Mouse (Mus musculus) heart, embryonic 11.5 days (tissue): ENCODE results near the gene Lpcat3. TPM values are rescaled to one million over a fixed set of nuclear protein-coding genes. Genes with fewer than 3 reads are reported as not detected.
A peak's percentile ranks its signal among the peaks of the same experiment; 100 is the strongest.

Source experiments
- ATAC-seq: fragments of 200-750 bp; cut with Nextera tagmentation; replicated peaks from 2 replicates; pipeline ENCODE4 v1.8.0; 2017; ENCODE audit warnings: moderate library complexity; ENCODE audit not compliant: insufficient number of reproducible peaks, low FRiP score, low TSS enrichment
- H3K27ac ChIP-seq: fragments of 300-500 bp; sonication (generic); 2 replicates; pipeline ENCODE4 v1.5.1; 2014; ENCODE audit warnings: mild to moderate bottlenecking, low read depth, low read length
- H3K27me3 ChIP-seq: fragments of 300-500 bp; sonication (generic); 2 replicates; pipeline ENCODE4 v1.6.1; 2014; ENCODE audit warnings: mild to moderate bottlenecking, low read length, mixed read lengths; ENCODE audit not compliant: control insufficient read depth, insufficient read depth
- H3K36me3 ChIP-seq: fragments of 300-500 bp; sonication (generic); 2 replicates; pipeline ENCODE4 v1.6.1; 2014; ENCODE audit warnings: mild to moderate bottlenecking, low read length, moderate library complexity, mixed read lengths; ENCODE audit not compliant: control insufficient read depth, insufficient read depth
- H3K4me1 ChIP-seq: fragments of 300-500 bp; sonication (generic); 2 replicates; pipeline ENCODE4 v1.6.1; 2014; ENCODE audit warnings: low read length; ENCODE audit not compliant: control insufficient read depth, insufficient read depth
- H3K4me2 ChIP-seq: fragments of 300-500 bp; sonication (generic); 2 replicates; pipeline ENCODE4 v1.6.1; 2014; ENCODE audit warnings: mild to moderate bottlenecking, moderate library complexity
- H3K4me3 ChIP-seq: fragments of 300-500 bp; sonication (generic); 2 replicates; pipeline ENCODE4 v1.5.1; 2014; ENCODE audit warnings: low read depth, low read length
- H3K9ac ChIP-seq: fragments of 300-500 bp; sonication (generic); 2 replicates; pipeline ENCODE4 v1.6.1; 2014; ENCODE audit warnings: mild to moderate bottlenecking, low read depth, low read length, moderate library complexity
- H3K9me3 ChIP-seq: fragments of 300-500 bp; sonication (generic); replicated peaks from 2 replicates; pipeline ENCODE4 v1.6.1; 2016; ENCODE audit warnings: low read length; ENCODE audit not compliant: control insufficient read depth
- WGBS: fragments of 180-500 bp; shearing (Covaris S2); extraction: QIAGEN DNeasy Blood & Tissue Kit; methylation state at CpG from one replicate; pipeline ENCODE4 v1.1.7; 2014; ENCODE audit not compliant: insufficient replicate concordance; 5-methylcytosine and 5-hydroxymethylcytosine counted together
- polyA plus RNA-seq: library from polyadenylated mRNA; unstranded; fragments of >200 nt; fragmentation: Nextera tagmentation; extraction: Ambion mirVana; gene quantifications from 2 replicates; pipeline ENCODE4 v1.2.1, GENCODE M21; 2014

The Lpcat3 gene
- polyA plus RNA-seq, 1 experiment from 2014 or later, result 35.5 TPM

- no peak overlapping the region for H3K27ac ChIP-seq
- WGBS, result 59% methylated on average over 7 of the region's 7 CpGs
- no peaks in the 10 kb centered on the region for H3K27me3 ChIP-seq
- no peaks in the 10 kb centered on the region for H3K4me1 ChIP-seq
- ATAC-seq, result no peak
- peaks cover 27% of the 10 kb centered on the region for H3K36me3 ChIP-seq
- H3K4me3 ChIP-seq, result no peak overlapping the region
- H3K9ac ChIP-seq, result no peak overlapping the region
- no peak overlapping the region for H3K4me2 ChIP-seq
- H3K9me3 ChIP-seq, result no peaks in the 10 kb centered on the region
Measured at GRCm38 (mm10) chr6:124703789-124704188, 41.0 kb downstream of the Lpcat3 start.

- Histone ChIP-seq H3K27ac (no peak overlapping the region), H3K4me1 (no peaks in the 10 kb centered on the region), H3K4me2 (no peak overlapping the region), H3K27me3 (no peaks in the 10 kb centered on the region), H3K9ac (no peak overlapping the region), H3K9me3 (no peaks in the 10 kb centered on the region), H3K36me3 (peaks cover 27% of the 10 kb centered on the region), H3K4me3 (no peak overlapping the region)
- no peak for ATAC-seq
- WGBS, result 95% methylated on average over 2 of the region's 2 CpGs
Measured at GRCm38 (mm10) chr6:124704417-124704816, 41.6 kb downstream of the Lpcat3 start.

- ATAC-seq, result no peak
- no peak overlapping the region for H3K27ac ChIP-seq
- no peak overlapping the region for H3K4me2 ChIP-seq
- H3K4me3 ChIP-seq, result no peak overlapping the region
- no peaks in the 10 kb centered on the region for H3K27me3 ChIP-seq
- no peak overlapping the region for H3K9ac ChIP-seq
- no peaks in the 10 kb centered on the region for H3K9me3 ChIP-seq
- WGBS, result 79% methylated on average over 5 of the region's 5 CpGs
- peaks cover 3% of the 10 kb centered on the region; the same call in 1 of the 2 replicates for H3K4me1 ChIP-seq
- H3K36me3 ChIP-seq, result peaks cover 27% of the 10 kb centered on the region
Measured at GRCm38 (mm10) chr6:124706061-124706627, 43.3 kb downstream of the Lpcat3 start.

GRCm38 (mm10) chr6:124708289-124708889 is 45.6 kb downstream of the Lpcat3 start:
- no peak overlapping the region for H3K4me2 ChIP-seq
- no peaks in the 10 kb centered on the region for H3K27me3 ChIP-seq
- H3K4me3 ChIP-seq, result no peak overlapping the region
- no peak overlapping the region for H3K9ac ChIP-seq
- H3K27ac ChIP-seq, result no peak overlapping the region
- ATAC-seq, result no peak
- WGBS, result 94% methylated on average over 10 of the region's 10 CpGs
- no peaks in the 10 kb centered on the region for H3K9me3 ChIP-seq
- H3K4me1 ChIP-seq, result peaks cover 8% of the 10 kb centered on the region
- H3K36me3 ChIP-seq, result peaks cover 20% of the 10 kb centered on the region

- H3K9ac ChIP-seq, result peak within 1 kb of the TSS; percentile 98
- H3K27me3 ChIP-seq, result no peaks in the 10 kb centered on the region
- peak; percentile 95 for ATAC-seq
- whole genome bisulfite sequencing, result under 1% methylated on average over 71 of the region's 76 CpGs
- H3K27ac ChIP-seq, result peak within 1 kb of the TSS; percentile 64
- peak within 1 kb of the TSS; percentile 63 for H3K4me3 ChIP-seq
- H3K4me2 ChIP-seq, result peak within 1 kb of the TSS; percentile 92
- H3K36me3 ChIP-seq, result peaks cover 20% of the 10 kb centered on the region
- peaks cover 13% of the 10 kb centered on the region for H3K4me1 ChIP-seq
- no peaks in the 10 kb centered on the region for H3K9me3 ChIP-seq
Measured at GRCm38 (mm10) chr6:124711824-124712782, 49.3 kb downstream of the Lpcat3 start, which contains the start of the genes Emg1 and Phb2. Emg1 (minus strand) TSS chr6:124712178. Phb2 (plus strand) TSS chr6:124712336.

GRCm38 (mm10) chr6:124712918-124713317 is 50.1 kb downstream of the Lpcat3 start:
- no peak for ATAC-seq
- no peaks in the 10 kb centered on the region for H3K27me3 ChIP-seq
- H3K27ac ChIP-seq, result peak overlapping the region; percentile 64
- H3K4me2 ChIP-seq, result peak overlapping the region; percentile 92
- H3K4me3 ChIP-seq, result peak overlapping the region; percentile 63
- H3K36me3 ChIP-seq, result peaks cover 21% of the 10 kb centered on the region
- peaks cover 13% of the 10 kb centered on the region for H3K4me1 ChIP-seq
- no peaks in the 10 kb centered on the region for H3K9me3 ChIP-seq
- H3K9ac ChIP-seq, result peak overlapping the region; percentile 98
- WGBS, result 15% methylated on average over 11 of the region's 11 CpGs

- Histone ChIP-seq H3K27me3 (no peaks in the 10 kb centered on the region), H3K27ac (no peak overlapping the region), H3K9ac (no peak overlapping the region), H3K4me2 (no peak overlapping the region), H3K4me3 (no peak overlapping the region), H3K9me3 (no peaks in the 10 kb centered on the region), H3K4me1 (peaks cover 16% of the 10 kb centered on the region), H3K36me3 (peaks cover 19% of the 10 kb centered on the region)
- WGBS, result 69% methylated on average over 20 of the region's 20 CpGs
- no peak for ATAC-seq
Measured at GRCm38 (mm10) chr6:124716864-124717490, 54.1 kb downstream of the Lpcat3 start.

GRCm38 (mm10) chr6:124717968-124718367 is 55.1 kb downstream of the Lpcat3 start:
- Histone ChIP-seq H3K9ac (no peak overlapping the region), H3K4me1 (peaks cover 15% of the 10 kb centered on the region), H3K27me3 (no peaks in the 10 kb centered on the region), H3K4me2 (no peak overlapping the region), H3K36me3 (peaks cover 19% of the 10 kb centered on the region), H3K9me3 (no peaks in the 10 kb centered on the region), H3K27ac (no peak overlapping the region), H3K4me3 (no peak overlapping the region)
- ATAC-seq, result no peak
- WGBS, result 80% methylated on average over 13 of the region's 13 CpGs
